Mouse (Mus musculus) thymus, postnatal 0 days (tissue): ENCODE data around the gene Tma7. TPM values are rescaled to one million over a fixed set of nuclear protein-coding genes. Genes with fewer than 3 reads are reported as not detected.

ENCODE experiments used
- DNase-seq: peaks from one replicate; pipeline ENCODE4 v3.0.0-alpha.2; 2015; ENCODE audit warnings: low spot score
- polyA plus RNA-seq: library from polyadenylated mRNA; unstranded; fragments of >200 nt; fragmentation: Nextera tagmentation; extraction: Ambion mirVana; gene quantifications from 2 replicates; pipeline ENCODE4 v1.2.1, GENCODE M21; 2015

Tma7 gene
- polyA plus RNA-seq = 808 and 867 TPM in 2 replicates

DNA sequence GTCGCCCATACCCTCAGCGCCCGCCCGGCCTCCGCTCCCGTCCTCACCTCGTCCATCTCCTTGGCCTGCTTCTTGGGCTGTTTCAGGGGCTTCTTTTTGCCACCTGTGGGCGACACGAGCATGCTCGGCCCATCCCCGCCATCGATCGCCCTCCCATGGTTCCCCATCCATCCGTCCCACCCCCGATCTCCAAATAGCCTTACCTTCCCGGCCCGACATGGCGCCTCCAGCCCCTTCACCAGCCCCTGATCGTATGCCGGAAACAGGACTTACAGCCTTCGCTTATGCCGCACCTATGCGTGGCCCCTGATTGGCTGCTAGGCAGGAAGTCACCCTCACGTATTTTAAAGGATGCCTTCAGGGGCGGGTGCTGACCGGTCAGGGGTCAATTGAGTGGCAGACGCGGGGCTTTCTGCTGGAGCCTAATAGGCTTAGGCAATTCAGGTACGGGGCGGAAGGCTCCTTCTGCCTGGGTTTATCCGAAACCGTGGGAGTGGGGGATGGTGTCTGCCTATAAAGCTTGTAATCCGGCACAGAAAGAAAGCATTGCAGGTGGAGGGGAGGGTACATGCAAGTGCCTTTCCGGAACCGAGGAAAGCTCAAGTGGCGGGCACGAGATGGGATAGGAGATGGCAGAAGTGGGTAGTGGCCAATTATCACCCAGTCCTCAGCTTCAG is at the start of gene Tma7, which contains the start of gene Ccdc51:
TSS of gene Tma7 (minus strand) at position 464 of the 677 bp plus-strand sequence.
TSS of gene Ccdc51 (plus strand) at position 370 of the 677 bp plus-strand sequence.
- peak; percentile 87 for DNase-seq

- no peak for DNase-seq
Observed at GRCm38 (mm10) chr9:109130076-109130475, 47.7 kb upstream of the Tma7 start.

DNA sequence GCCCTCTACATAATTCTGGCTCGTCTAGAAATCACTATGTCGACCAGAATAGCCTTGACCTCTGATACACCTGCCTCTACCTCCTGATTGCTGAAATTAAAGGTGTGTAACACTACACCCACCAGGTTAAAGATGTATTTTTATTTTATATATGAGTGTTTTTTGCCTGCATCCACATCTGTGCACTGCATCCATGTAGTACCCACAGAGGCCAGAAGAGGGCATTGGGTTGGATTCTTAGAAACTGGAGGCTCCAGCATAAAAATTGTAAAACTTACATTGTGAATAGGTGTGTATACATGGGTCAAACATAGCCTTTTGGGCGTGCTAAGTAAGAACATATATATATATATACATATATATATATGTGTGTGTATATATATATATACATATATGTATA is 45.8 kb upstream of the Tma7 start:
- DNase-seq = no peak

DNA sequence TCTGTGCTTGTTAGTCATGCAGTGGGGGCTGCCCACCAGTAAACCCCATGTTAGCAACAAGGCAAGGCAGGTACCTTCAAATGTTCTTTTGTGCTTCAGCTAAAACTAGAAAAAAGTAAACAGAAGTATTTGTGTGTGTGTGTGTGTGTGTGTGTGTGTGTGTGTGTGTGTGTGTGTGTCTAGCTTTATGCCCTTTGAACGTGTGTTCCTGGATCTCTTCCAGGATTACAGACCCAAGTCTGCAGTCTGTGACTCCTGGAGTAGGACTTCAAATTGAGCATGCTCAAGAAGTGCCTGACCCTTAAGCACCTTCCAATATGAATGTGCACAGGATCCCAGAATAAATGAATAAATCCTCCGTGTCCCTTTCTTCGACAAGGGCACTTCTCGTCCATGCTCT is 44.7 kb upstream of the Tma7 start:
- no peak for DNase-seq

GRCm38 (mm10) chr9:109125481-109125880 is 43.1 kb upstream of the Tma7 start:
- DNase-seq = no peak

GRCm38 (mm10) chr9:109125043-109125442 is 42.7 kb upstream of the Tma7 start:
- DNase-seq = no peak

GRCm38 (mm10) chr9:109124164-109124563 is 41.8 kb upstream of the Tma7 start:
- no peak for DNase-seq

- no peak for DNase-seq
Observed at GRCm38 (mm10) chr9:109123266-109123665, 40.9 kb upstream of the Tma7 start.

GRCm38 (mm10) chr9:109122553-109123085 is 40.2 kb upstream of the Tma7 start:
- DNase-seq = peak; percentile 67

DNA sequence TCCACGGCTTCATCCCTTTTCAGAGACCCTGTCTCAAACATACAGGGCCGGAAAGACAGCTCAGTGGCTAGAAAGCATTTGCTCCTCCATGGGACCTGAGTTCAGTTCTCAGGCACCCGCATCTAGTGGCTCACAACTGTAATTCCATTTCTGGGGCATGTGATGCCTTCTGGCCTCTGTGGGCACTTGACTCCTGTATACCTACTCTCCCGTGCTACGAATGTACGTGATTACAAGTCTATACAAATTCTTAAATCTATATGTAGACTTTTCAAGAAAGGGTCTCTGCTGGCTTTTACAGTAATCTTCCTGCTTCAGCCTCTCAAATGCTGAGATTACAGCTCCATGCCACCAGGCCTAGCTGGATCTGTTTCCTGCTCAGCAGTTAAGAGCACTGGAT is 38.6 kb upstream of the Tma7 start:
- no peak for DNase-seq

- DNase-seq = no peak
Observed at GRCm38 (mm10) chr9:109119571-109119970, 37.2 kb upstream of the Tma7 start.

GRCm38 (mm10) chr9:109118106-109118505 is 35.7 kb upstream of the Tma7 start:
- no peak for DNase-seq

DNA sequence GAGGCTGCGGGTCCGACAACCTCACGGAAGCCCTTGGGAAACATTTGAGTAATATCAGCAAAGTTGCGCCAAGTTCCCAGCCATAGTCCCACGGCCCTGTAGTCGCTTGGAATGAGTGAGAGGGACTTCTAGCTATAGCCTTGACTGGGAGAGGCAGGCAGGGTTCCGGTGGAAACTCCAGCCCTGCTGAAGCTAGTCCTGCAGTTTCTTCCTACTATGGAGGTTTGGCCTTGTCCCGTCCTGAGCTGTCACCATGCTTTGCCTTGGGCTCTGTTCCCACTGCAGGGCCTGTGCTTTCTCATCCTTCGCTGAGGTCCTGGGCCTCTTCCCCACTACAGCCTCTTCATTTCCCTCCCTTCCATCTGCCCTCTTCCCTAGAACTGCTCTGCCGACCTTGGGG is 33.8 kb upstream of the Tma7 start:
- DNase-seq = no peak

- DNase-seq = no peak
Observed at GRCm38 (mm10) chr9:109114871-109115270, 32.5 kb upstream of the Tma7 start.

GRCm38 (mm10) chr9:109114276-109114675 is 31.9 kb upstream of the Tma7 start:
- DNase-seq = no peak

- DNase-seq = no peak
Observed at GRCm38 (mm10) chr9:109113331-109113730, 30.9 kb upstream of the Tma7 start.

- DNase-seq = no peak
Observed at GRCm38 (mm10) chr9:109111591-109111990, 29.2 kb upstream of the Tma7 start.

GRCm38 (mm10) chr9:109111101-109111500 is 28.7 kb upstream of the Tma7 start:
- DNase-seq = no peak

DNA sequence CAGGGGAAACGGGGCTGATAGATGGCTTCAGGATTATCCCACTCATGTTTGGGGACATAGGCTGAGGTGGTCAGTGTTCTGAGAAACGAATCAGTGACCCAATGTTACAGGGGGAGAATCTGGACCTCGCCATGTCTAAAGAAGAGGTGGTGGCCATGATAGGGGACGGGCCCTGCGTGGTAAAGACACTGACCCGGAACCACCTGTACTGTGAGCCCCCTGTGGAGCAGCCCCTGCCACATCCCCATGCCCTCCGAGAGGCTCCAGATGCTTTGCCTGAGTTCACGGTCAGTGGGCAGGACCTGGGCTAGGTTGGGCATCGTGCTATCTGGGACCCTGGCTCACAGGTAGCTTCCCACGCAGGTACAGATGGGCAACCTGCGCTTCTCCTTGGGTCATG is 27.9 kb upstream of the Tma7 start:
- DNase-seq = no peak

DNA sequence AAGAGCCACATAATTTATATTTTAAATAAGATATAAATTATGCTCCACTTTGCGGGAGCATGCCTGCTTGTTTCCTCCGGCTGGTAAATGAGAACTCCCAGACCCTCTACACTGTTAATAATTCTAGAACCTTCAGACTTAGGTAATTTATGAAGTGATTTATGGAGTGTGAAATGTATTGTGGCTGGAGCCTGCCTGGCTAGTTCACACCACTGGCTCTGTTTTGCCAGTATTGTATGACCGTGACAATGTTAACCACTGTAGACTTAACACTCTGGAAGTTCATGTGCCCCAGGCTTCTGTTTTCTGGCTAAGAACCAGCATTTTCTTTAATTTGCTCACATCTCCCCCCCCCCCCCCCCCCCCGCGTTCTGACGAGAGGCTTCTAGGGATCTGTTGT is 25.0 kb upstream of the Tma7 start:
- no peak for DNase-seq

- no peak for DNase-seq
Observed at GRCm38 (mm10) chr9:109105648-109106047, 23.3 kb upstream of the Tma7 start.

GRCm38 (mm10) chr9:109105011-109105410 is 22.6 kb upstream of the Tma7 start:
- no peak for DNase-seq

DNA sequence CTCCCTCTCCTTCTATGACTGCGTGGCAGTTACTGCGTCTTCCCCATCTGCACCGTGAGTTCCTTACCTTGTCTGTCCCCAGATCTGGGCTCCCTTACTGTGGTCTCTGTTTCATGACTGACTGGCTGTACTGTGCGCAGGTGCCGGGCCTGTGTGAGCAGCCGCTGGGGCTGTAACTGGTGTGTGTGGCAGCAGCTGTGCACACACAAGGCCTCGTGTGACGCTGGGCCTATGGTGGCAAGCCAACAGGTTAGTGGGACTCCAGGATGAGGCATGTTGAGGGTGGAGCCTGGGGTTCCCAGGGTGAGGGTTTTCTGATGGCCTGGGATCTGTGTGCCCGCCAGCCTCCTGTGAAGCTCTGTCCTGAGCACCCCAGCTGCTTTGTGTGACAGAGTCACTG is 21.7 kb upstream of the Tma7 start:
- peak; percentile 27 for DNase-seq
